Mouse (Mus musculus): ENCODE data around the gene Optc. TPM values are rescaled to one million over a fixed set of nuclear protein-coding genes. Genes with fewer than 3 reads are reported as not detected.
A peak's percentile ranks its signal among the peaks of the same experiment; 100 is the strongest.

The Optc gene
- polyA plus RNA-seq, 1 experiment from 2014 or later: 2.2 TPM

DNA sequence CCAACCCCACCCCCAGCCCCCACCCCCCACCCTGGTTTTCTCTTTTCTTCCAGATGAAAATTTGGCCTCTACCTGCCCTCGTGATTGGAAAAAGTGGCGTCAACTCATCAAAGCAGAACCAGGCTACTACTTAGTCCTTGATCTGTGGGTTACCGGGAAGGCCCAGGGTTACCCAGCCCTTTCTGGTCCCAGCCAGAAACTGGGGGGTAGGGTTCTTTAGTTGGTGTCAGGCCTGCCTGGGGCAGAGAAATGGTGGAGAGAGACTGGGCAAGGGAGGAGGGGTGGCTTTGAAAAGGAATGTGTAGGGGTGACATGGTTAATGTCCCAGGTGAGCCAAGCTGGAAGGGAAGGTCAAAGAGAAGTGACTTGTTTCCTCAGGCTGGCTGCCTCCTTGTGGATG, 51.1 kb downstream of the Optc start:
- Histone ChIP-seq H3K9ac (replicated peaks; ENCODE audit: low read depth, low read length) (no peak overlapping the region), H3K36me3 (ENCODE audit: control insufficient read depth, insufficient read depth) (no peaks in the 10 kb centered on the region), H3K4me1 (replicated peaks; ENCODE audit: control insufficient read depth, insufficient read depth, low read length) (peaks cover 27% of the 10 kb centered on the region), H3K27me3 (replicated peaks; ENCODE audit: control insufficient read depth, insufficient read depth, low read length) (no peaks in the 10 kb centered on the region; the same call in 1 of the 2 replicates), H3K9me3 (ENCODE audit: control insufficient read depth, low read length) (no peaks in the 10 kb centered on the region), H3K4me2 (ENCODE audit: low read length) (no peak overlapping the region), H3K27ac (ENCODE audit: low read length) (no peak overlapping the region), H3K4me3 (replicated peaks; ENCODE audit: low read length) (no peak overlapping the region)
- 69% methylated on average over 3 of the region's 3 CpGs for WGBS
- ATAC-seq: no peak

DNA sequence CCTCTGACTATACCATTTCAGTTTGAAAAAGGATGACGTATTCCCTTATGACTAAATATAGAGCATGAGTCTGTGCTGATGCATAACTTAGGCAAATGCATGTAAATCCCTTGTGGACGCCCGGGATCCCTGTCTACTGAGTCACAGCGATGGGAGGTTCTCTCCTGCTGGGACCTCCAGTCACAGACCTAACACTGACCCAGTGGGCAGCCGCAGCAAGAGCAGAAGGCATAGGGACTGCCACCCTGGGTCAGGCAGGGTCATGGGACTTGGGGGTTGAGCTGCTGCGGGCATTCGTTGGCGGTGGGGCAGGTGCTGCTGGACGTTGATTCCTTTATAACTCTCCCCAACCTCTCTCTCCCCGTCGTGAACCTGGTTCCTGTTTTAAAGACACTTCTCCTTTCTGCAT, 51.7 kb downstream of the Optc start:
- Histone ChIP-seq H3K4me2 (ENCODE audit: low read length) (no peak overlapping the region), H3K36me3 (ENCODE audit: control insufficient read depth, insufficient read depth) (no peaks in the 10 kb centered on the region), H3K9ac (replicated peaks; ENCODE audit: low read depth, low read length) (no peak overlapping the region), H3K27me3 (replicated peaks; ENCODE audit: control insufficient read depth, insufficient read depth, low read length) (no peaks in the 10 kb centered on the region; the same call in 1 of the 2 replicates), H3K9me3 (ENCODE audit: control insufficient read depth, low read length) (no peaks in the 10 kb centered on the region), H3K4me3 (replicated peaks; ENCODE audit: low read length) (no peak overlapping the region), H3K4me1 (replicated peaks; ENCODE audit: control insufficient read depth, insufficient read depth, low read length) (peaks cover 27% of the 10 kb centered on the region), H3K27ac (ENCODE audit: low read length) (no peak overlapping the region)
- peak; percentile 36; the same call in 1 of the 2 replicates for ATAC-seq
- 34% methylated on average over 11 of the region's 11 CpGs for WGBS

DNA sequence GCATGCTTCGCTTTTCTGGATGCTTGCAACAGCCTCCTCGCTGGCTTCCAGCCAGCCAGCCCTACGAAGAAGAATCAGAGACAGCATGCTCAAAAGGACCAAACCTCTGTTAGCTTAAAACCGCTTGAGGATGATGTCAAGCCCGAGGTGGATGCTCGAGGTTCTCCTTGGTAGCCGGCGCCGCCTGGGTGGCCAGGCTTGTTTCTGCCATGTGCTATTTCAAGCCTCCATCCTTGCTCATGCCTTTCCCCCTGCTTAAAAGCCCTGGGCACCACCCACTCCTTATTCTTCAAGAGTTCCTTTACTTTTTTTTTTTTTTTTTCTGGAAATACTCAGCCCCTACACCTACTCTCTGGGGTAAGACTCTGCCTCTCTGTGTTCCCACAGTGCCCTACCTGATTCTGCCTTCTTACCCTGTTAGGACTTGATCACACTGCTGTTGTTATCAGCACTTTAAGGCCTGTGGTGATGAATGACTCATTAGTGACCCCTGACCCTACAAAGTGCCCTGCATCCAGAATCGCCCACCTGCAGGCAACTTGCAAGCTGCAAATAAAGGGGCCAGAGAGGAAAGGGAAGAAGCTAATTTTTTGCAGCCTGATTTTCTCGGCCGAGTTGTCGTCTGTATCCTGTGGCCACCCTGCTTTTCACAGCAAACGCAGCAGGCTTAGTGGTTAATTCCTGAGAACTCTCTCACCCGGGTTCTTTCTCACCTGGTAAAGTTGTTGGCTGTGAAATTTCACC, 52.4 kb downstream of the Optc start:
- H3K9ac ChIP-seq (replicated peaks; ENCODE audit: low read depth, low read length): peak overlapping the region; percentile 41; the same call in 1 of the 2 replicates

DNA sequence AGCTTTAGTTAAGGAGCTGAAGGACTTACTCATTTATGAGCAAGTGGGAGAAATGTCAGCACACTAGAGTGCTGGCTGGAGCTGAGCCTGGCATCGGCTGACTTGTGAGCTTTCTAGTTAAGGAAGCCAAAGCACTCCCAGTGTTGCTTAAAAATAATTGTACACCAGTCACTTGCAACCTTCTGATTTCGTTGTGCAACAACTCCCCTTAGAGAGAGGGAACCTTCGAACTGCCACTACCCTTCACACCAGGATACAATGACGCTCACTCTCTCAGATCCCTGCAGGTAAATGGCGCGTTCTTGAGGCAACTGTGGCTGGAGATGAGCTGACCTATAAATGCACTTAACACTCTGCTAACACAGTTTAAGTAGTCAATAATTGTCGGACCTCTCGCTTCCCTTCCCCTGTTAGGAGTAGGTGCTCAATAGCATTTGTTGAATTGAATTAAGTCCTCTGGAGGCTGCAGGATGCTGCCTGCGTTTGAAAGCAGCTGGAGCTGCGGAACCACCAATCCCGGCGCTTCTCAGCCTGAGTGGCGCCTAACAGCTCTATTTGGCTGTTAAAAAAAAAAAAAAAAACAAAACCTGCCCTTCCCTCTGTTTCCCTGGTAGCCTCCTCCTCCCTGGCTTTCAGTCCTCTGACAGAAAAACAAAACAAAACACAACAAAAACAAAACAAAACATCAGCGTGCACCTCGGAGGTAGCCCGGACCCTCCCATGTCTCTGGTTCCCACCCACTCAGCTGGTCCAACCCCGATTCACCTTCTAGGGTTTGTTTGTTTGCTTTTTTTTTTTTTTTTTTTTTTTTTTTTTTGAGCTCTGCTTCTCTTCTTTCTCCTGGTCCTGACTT, 53.2 kb downstream of the Optc start:
- peak; percentile 65 for ATAC-seq
- Histone ChIP-seq H3K4me3 (replicated peaks; ENCODE audit: low read length) (peak overlapping the region; percentile 31), H3K9me3 (ENCODE audit: control insufficient read depth, low read length) (no peaks in the 10 kb centered on the region), H3K27ac (ENCODE audit: low read length) (no peak overlapping the region), H3K4me2 (ENCODE audit: low read length) (peak overlapping the region; percentile 47), H3K4me1 (replicated peaks; ENCODE audit: control insufficient read depth, insufficient read depth, low read length) (peaks cover 27% of the 10 kb centered on the region), H3K27me3 (replicated peaks; ENCODE audit: control insufficient read depth, insufficient read depth, low read length) (no peaks in the 10 kb centered on the region; the same call in 1 of the 2 replicates), H3K9ac (replicated peaks; ENCODE audit: low read depth, low read length) (peak overlapping the region; percentile 41; the same call in 1 of the 2 replicates), H3K36me3 (ENCODE audit: control insufficient read depth, insufficient read depth) (no peaks in the 10 kb centered on the region)
- 1% methylated on average over 17 of the region's 17 CpGs for WGBS

More for the DNA sequence above, 52.4 kb downstream of the Optc start:
- WGBS: 11% methylated on average over 15 of the region's 15 CpGs
- peaks cover 27% of the 10 kb centered on the region for H3K4me1 ChIP-seq (replicated peaks; ENCODE audit: control insufficient read depth, insufficient read depth, low read length)
- H3K4me3 ChIP-seq (replicated peaks; ENCODE audit: low read length): peak overlapping the region; percentile 31
- 0 out of 2 replicates have a peak, but pooled peaks have one; percentile 4 for ATAC-seq
- H3K27ac ChIP-seq (ENCODE audit: low read length): peak overlapping the region; percentile 41; the same call in 1 of the 2 replicates
- no peaks in the 10 kb centered on the region; the same call in 1 of the 2 replicates for H3K27me3 ChIP-seq (replicated peaks; ENCODE audit: control insufficient read depth, insufficient read depth, low read length)
- no peaks in the 10 kb centered on the region for H3K9me3 ChIP-seq (ENCODE audit: control insufficient read depth, low read length)
- peak overlapping the region; percentile 47 for H3K4me2 ChIP-seq (ENCODE audit: low read length)
- no peaks in the 10 kb centered on the region for H3K36me3 ChIP-seq (ENCODE audit: control insufficient read depth, insufficient read depth)

Other genes starting within 250 kb of the Optc start
- gene Zbed6, start 247.1 kb downstream of the Optc start, polyA plus RNA-seq (2015; fragmentation: Nextera tagmentation; extraction: Ambion mirVana): not detected in 2 replicates
- 3.6 and 3.7 TPM in 2 replicates for gene Gm38394, start 246.7 kb downstream of the Optc start, polyA plus RNA-seq (2015; fragmentation: Nextera tagmentation; extraction: Ambion mirVana)
- not detected in 2 replicates for gene Lax1, start 217.9 kb downstream of the Optc start, polyA plus RNA-seq (2015; fragmentation: Nextera tagmentation; extraction: Ambion mirVana)
- gene Atp2b4, start 107.0 kb downstream of the Optc start, polyA plus RNA-seq (2015; fragmentation: Nextera tagmentation; extraction: Ambion mirVana): 9.3 and 11.1 TPM in 2 replicates
- 2.8 and 2.9 TPM in 2 replicates for gene Prelp, start 13.4 kb upstream of the Optc start, polyA plus RNA-seq (2015; fragmentation: Nextera tagmentation; extraction: Ambion mirVana)
- 7.8 and 12.6 TPM in 2 replicates for gene Fmod, start 129.3 kb upstream of the Optc start, polyA plus RNA-seq (2015; fragmentation: Nextera tagmentation; extraction: Ambion mirVana)
- 56.0 and 66.4 TPM in 2 replicates for gene Btg2, start 171.1 kb upstream of the Optc start, polyA plus RNA-seq (2015; fragmentation: Nextera tagmentation; extraction: Ambion mirVana)
- 0.14 TPM in 1 of 2 replicates, not detected in the other for gene Chit1, start 203.2 kb upstream of the Optc start, polyA plus RNA-seq (2015; fragmentation: Nextera tagmentation; extraction: Ambion mirVana)